Mouse (Mus musculus) neural tube, embryonic 11.5 days (tissue): Measurements from ENCODE around the gene Aff3. TPM values are rescaled to one million over a fixed set of nuclear protein-coding genes. Genes with fewer than 3 reads are reported as not detected.

Source experiments
- ATAC-seq: fragments of 200-750 bp; cut with Nextera tagmentation; 2 replicates; pipeline ENCODE4 v1.8.0; 2017; ENCODE audit warnings: moderate number of reproducible peaks, mild to moderate bottlenecking, moderate TSS enrichment, moderate library complexity; ENCODE audit not compliant: insufficient read depth, low FRiP score, low TSS enrichment
- DNase-seq: peaks from one replicate; pipeline ENCODE4 v3.0.0-alpha.2; 2015; ENCODE audit warnings: low spot score
- H3K27ac ChIP-seq: fragments of 300-500 bp; sonication (generic); 2 replicates; pipeline ENCODE4 v1.5.1; 2014; ENCODE audit warnings: low read depth, mild to moderate bottlenecking, low read length
- H3K27me3 ChIP-seq: fragments of 300-500 bp; sonication (generic); 2 replicates; pipeline ENCODE4 v1.6.1; 2014; ENCODE audit warnings: mild to moderate bottlenecking, low read length, mixed read lengths; ENCODE audit not compliant: control insufficient read depth, insufficient read depth
- H3K36me3 ChIP-seq: fragments of 300-500 bp; sonication (generic); 2 replicates; pipeline ENCODE4 v1.6.1; 2014; ENCODE audit warnings: mild to moderate bottlenecking, low read length, moderate library complexity, mixed read lengths; ENCODE audit not compliant: control insufficient read depth, insufficient read depth
- H3K4me1 ChIP-seq: fragments of 300-500 bp; sonication (generic); 2 replicates; pipeline ENCODE4 v1.6.1; 2014; ENCODE audit warnings: low read length, mixed read lengths; ENCODE audit not compliant: control insufficient read depth, insufficient read depth
- H3K4me2 ChIP-seq: fragments of 300-500 bp; sonication (generic); 2 replicates; pipeline ENCODE4 v1.6.1; 2014; ENCODE audit warnings: low read depth, mild to moderate bottlenecking, moderate library complexity
- H3K4me3 ChIP-seq: fragments of 300-500 bp; sonication (generic); 2 replicates; pipeline ENCODE4 v1.5.1; 2014; ENCODE audit warnings: low read depth, low read length
- H3K9ac ChIP-seq: fragments of 300-500 bp; sonication (generic); 2 replicates; pipeline ENCODE4 v1.6.1; 2014; ENCODE audit warnings: mild to moderate bottlenecking, low read length
- H3K9me3 ChIP-seq: fragments of 300-500 bp; sonication (generic); 2 replicates; pipeline ENCODE4 v1.6.1; 2016; ENCODE audit warnings: low read length; ENCODE audit not compliant: control insufficient read depth
- whole genome bisulfite sequencing: fragments of 180-500 bp; shearing (Covaris S2); extraction: QIAGEN DNeasy Blood & Tissue Kit; methylation state at CpG from one replicate; pipeline ENCODE4 v1.1.7; 2014; 5-methylcytosine and 5-hydroxymethylcytosine counted together
- polyA plus RNA-seq: library from polyadenylated mRNA; unstranded; fragments of >200 nt; fragmentation: Nextera tagmentation; extraction: Ambion mirVana; gene quantifications from 2 replicates; pipeline ENCODE4 v1.2.1, GENCODE M21; 2014

The Aff3 gene
- 33.3 and 34.6 TPM in 2 replicates for polyA plus RNA-seq

- Histone ChIP-seq H3K36me3 (no peaks in the 10 kb centered on the region), H3K4me1 (no peaks in the 10 kb centered on the region), H3K4me2 (no peak within 1 kb of the TSS), H3K4me3 (no peak within 1 kb of the TSS), H3K9me3 (no peaks in the 10 kb centered on the region), H3K27me3 (no peaks in the 10 kb centered on the region), H3K27ac (no peak within 1 kb of the TSS), H3K9ac (no peak within 1 kb of the TSS)
- no peak for DNase-seq
- WGBS, result 91% methylated on average over 13 of the region's 13 CpGs
- ATAC-seq, result no peak
Observed at GRCm38 (mm10) chr1:38664777-38665176, at the start of gene Aff3. Aff3 (minus strand) TSS chr1:38664955.

GRCm38 (mm10) chr1:38700646-38701045 lies 35.9 kb upstream of the Aff3 start:
- no peaks in the 10 kb centered on the region for H3K27me3 ChIP-seq
- DNase-seq (no peak), ATAC-seq (no peak)
- no peaks in the 10 kb centered on the region for H3K9me3 ChIP-seq
- H3K36me3 ChIP-seq, result no peaks in the 10 kb centered on the region
- H3K4me2 ChIP-seq, result no peak overlapping the region
- H3K27ac ChIP-seq, result no peak overlapping the region
- H3K4me1 ChIP-seq, result no peaks in the 10 kb centered on the region; the same call in 1 of the 2 replicates
- 78% methylated on average over 6 of the region's 6 CpGs for WGBS
- no peak overlapping the region for H3K4me3 ChIP-seq
- no peak overlapping the region for H3K9ac ChIP-seq

GRCm38 (mm10) chr1:38699244-38699643 lies 34.5 kb upstream of the Aff3 start:
- no peak overlapping the region for H3K9ac ChIP-seq
- DNase-seq (no peak), ATAC-seq (no peak)
- no peak overlapping the region for H3K4me3 ChIP-seq
- no peak overlapping the region for H3K4me2 ChIP-seq
- H3K4me1 ChIP-seq, result no peaks in the 10 kb centered on the region; the same call in 1 of the 2 replicates
- H3K36me3 ChIP-seq, result no peaks in the 10 kb centered on the region
- H3K27ac ChIP-seq, result no peak overlapping the region
- no peaks in the 10 kb centered on the region for H3K9me3 ChIP-seq
- 92% methylated on average over 10 of the region's 10 CpGs for WGBS
- H3K27me3 ChIP-seq, result no peaks in the 10 kb centered on the region

GRCm38 (mm10) chr1:38695812-38696681 lies 31.3 kb upstream of the Aff3 start:
- 61% methylated on average over 15 of the region's 15 CpGs for WGBS
- Histone ChIP-seq H3K36me3 (no peaks in the 10 kb centered on the region), H3K9me3 (no peaks in the 10 kb centered on the region), H3K27ac (no peak overlapping the region), H3K4me3 (no peak overlapping the region), H3K4me2 (no peak overlapping the region), H3K27me3 (no peaks in the 10 kb centered on the region), H3K4me1 (no peaks in the 10 kb centered on the region; the same call in 1 of the 2 replicates), H3K9ac (no peak overlapping the region)
- DNase-seq, result peak; percentile 14
- ATAC-seq, result no peak

GRCm38 (mm10) chr1:38695089-38695811 lies 30.5 kb upstream of the Aff3 start:
- H3K27me3 ChIP-seq, result no peaks in the 10 kb centered on the region
- WGBS, result 82% methylated on average over 2 of the region's 2 CpGs
- H3K4me3 ChIP-seq, result no peak overlapping the region
- no peaks in the 10 kb centered on the region for H3K9me3 ChIP-seq
- H3K4me1 ChIP-seq, result no peaks in the 10 kb centered on the region; the same call in 1 of the 2 replicates
- no peak overlapping the region for H3K27ac ChIP-seq
- no peak for ATAC-seq
- no peak overlapping the region for H3K9ac ChIP-seq
- no peak overlapping the region for H3K4me2 ChIP-seq
- no peak for DNase-seq
- no peaks in the 10 kb centered on the region for H3K36me3 ChIP-seq

- H3K4me2 ChIP-seq, result no peak overlapping the region
- DNase-seq, result no peak
- H3K9ac ChIP-seq, result no peak overlapping the region
- H3K27me3 ChIP-seq, result no peaks in the 10 kb centered on the region
- no peak overlapping the region for H3K27ac ChIP-seq
- no peaks in the 10 kb centered on the region for H3K36me3 ChIP-seq
- no peak for ATAC-seq
- no peak overlapping the region for H3K4me3 ChIP-seq
- H3K9me3 ChIP-seq, result no peaks in the 10 kb centered on the region
- no peaks in the 10 kb centered on the region; the same call in 1 of the 2 replicates for H3K4me1 ChIP-seq
- WGBS, result 59% methylated on average over 5 of the region's 5 CpGs
Observed at GRCm38 (mm10) chr1:38694142-38694541, 29.4 kb upstream of the Aff3 start.

GRCm38 (mm10) chr1:38690471-38690870 lies 25.7 kb upstream of the Aff3 start:
- ATAC-seq, result no peak

GRCm38 (mm10) chr1:38688216-38688615 lies 23.5 kb upstream of the Aff3 start:
- no peak overlapping the region for H3K9ac ChIP-seq
- H3K27ac ChIP-seq, result no peak overlapping the region
- DNase-seq (no peak), ATAC-seq (no peak)
- 76% methylated on average over 5 of the region's 5 CpGs for WGBS
- H3K36me3 ChIP-seq, result no peaks in the 10 kb centered on the region
- no peaks in the 10 kb centered on the region for H3K4me1 ChIP-seq
- H3K9me3 ChIP-seq, result no peaks in the 10 kb centered on the region
- no peaks in the 10 kb centered on the region for H3K27me3 ChIP-seq
- no peak overlapping the region for H3K4me3 ChIP-seq
- H3K4me2 ChIP-seq, result no peak overlapping the region

More at GRCm38 (mm10) chr1:38690471-38690870, 25.7 kb upstream of the Aff3 start:
- Histone ChIP-seq H3K27ac (no peak overlapping the region), H3K4me2 (no peak overlapping the region), H3K36me3 (no peaks in the 10 kb centered on the region), H3K9ac (no peak overlapping the region), H3K4me3 (no peak overlapping the region), H3K4me1 (no peaks in the 10 kb centered on the region), H3K9me3 (no peaks in the 10 kb centered on the region), H3K27me3 (no peaks in the 10 kb centered on the region)
- DNase-seq, result no peak
- WGBS, result 83% methylated on average over 6 of the region's 6 CpGs
